Mouse (Mus musculus): ENCODE data around the gene Ptprg. TPM values are rescaled to one million over a fixed set of nuclear protein-coding genes. Genes with fewer than 3 reads are reported as not detected.

Ptprg gene
- polyA plus RNA-seq, 1 experiment from 2014 or later = 48.0 TPM

- DNase-seq (ENCODE audit: low spot score) = no peak
- no peak for ATAC-seq (replicated peaks; ENCODE audit: low FRiP score)
- Histone ChIP-seq H3K4me3 (ENCODE audit: low read depth, low read length) (no peak overlapping the region), H3K27me3 (ENCODE audit: control insufficient read depth, insufficient read depth, low read length) (no peaks in the 10 kb centered on the region), H3K4me2 (ENCODE audit: low read depth, low read length, severe bottlenecking) (no peak overlapping the region), H3K4me1 (replicated peaks; ENCODE audit: control insufficient read depth, insufficient read depth, low read length) (no peaks in the 10 kb centered on the region; the same call in 1 of the 2 replicates), H3K36me3 (ENCODE audit: control insufficient read depth, insufficient read depth, low read length) (no peaks in the 10 kb centered on the region), H3K9ac (ENCODE audit: low read length) (no peak overlapping the region), H3K27ac (ENCODE audit: low read depth, low read length) (no peak overlapping the region), H3K9me3 (ENCODE audit: control insufficient read depth, low read length) (no peaks in the 10 kb centered on the region)
- 91% methylated on average over 2 of the region's 2 CpGs for WGBS
Measured at GRCm38 (mm10) chr14:11934556-11934955, 381.2 kb downstream of the Ptprg start.

- H3K36me3 ChIP-seq (ENCODE audit: control insufficient read depth, insufficient read depth, low read length) = no peaks in the 10 kb centered on the region
- DNase-seq (ENCODE audit: low spot score) (no peak), ATAC-seq (replicated peaks; ENCODE audit: low FRiP score) (no peak)
- no peak overlapping the region for H3K27ac ChIP-seq (ENCODE audit: low read depth, low read length)
- H3K9ac ChIP-seq (ENCODE audit: low read length) = no peak overlapping the region
- WGBS = 29% methylated on average over 1 of the region's 1 CpGs
- H3K27me3 ChIP-seq (ENCODE audit: control insufficient read depth, insufficient read depth, low read length) = no peaks in the 10 kb centered on the region
- H3K4me3 ChIP-seq (ENCODE audit: low read depth, low read length) = no peak overlapping the region
- no peak overlapping the region for H3K4me2 ChIP-seq (ENCODE audit: low read depth, low read length, severe bottlenecking)
- H3K9me3 ChIP-seq (ENCODE audit: control insufficient read depth, low read length) = no peaks in the 10 kb centered on the region
- no peaks in the 10 kb centered on the region; the same call in 1 of the 2 replicates for H3K4me1 ChIP-seq (replicated peaks; ENCODE audit: control insufficient read depth, insufficient read depth, low read length)
Measured at GRCm38 (mm10) chr14:11935281-11935680, 381.9 kb downstream of the Ptprg start.

GRCm38 (mm10) chr14:11935698-11936097 lies 382.4 kb downstream of the Ptprg start:
- DNase-seq (ENCODE audit: low spot score) (no peak), ATAC-seq (replicated peaks; ENCODE audit: low FRiP score) (no peak)
- no peaks in the 10 kb centered on the region for H3K9me3 ChIP-seq (ENCODE audit: control insufficient read depth, low read length)
- H3K27ac ChIP-seq (ENCODE audit: low read depth, low read length) = no peak overlapping the region
- no peaks in the 10 kb centered on the region for H3K27me3 ChIP-seq (ENCODE audit: control insufficient read depth, insufficient read depth, low read length)
- H3K9ac ChIP-seq (ENCODE audit: low read length) = no peak overlapping the region
- H3K36me3 ChIP-seq (ENCODE audit: control insufficient read depth, insufficient read depth, low read length) = no peaks in the 10 kb centered on the region
- no peaks in the 10 kb centered on the region; the same call in 1 of the 2 replicates for H3K4me1 ChIP-seq (replicated peaks; ENCODE audit: control insufficient read depth, insufficient read depth, low read length)
- H3K4me3 ChIP-seq (ENCODE audit: low read depth, low read length) = no peak overlapping the region
- 77% methylated on average over 7 of the region's 7 CpGs for WGBS
- H3K4me2 ChIP-seq (ENCODE audit: low read depth, low read length, severe bottlenecking) = no peak overlapping the region

- H3K36me3 ChIP-seq (ENCODE audit: control insufficient read depth, insufficient read depth, low read length) = no peaks in the 10 kb centered on the region
- ATAC-seq (replicated peaks; ENCODE audit: low FRiP score) (no peak), DNase-seq (ENCODE audit: low spot score) (no peak)
- H3K4me1 ChIP-seq (replicated peaks; ENCODE audit: control insufficient read depth, insufficient read depth, low read length) = no peaks in the 10 kb centered on the region
- WGBS = 94% methylated on average over 4 of the region's 4 CpGs
- H3K27me3 ChIP-seq (ENCODE audit: control insufficient read depth, insufficient read depth, low read length) = no peaks in the 10 kb centered on the region
- H3K27ac ChIP-seq (ENCODE audit: low read depth, low read length) = no peak overlapping the region
- H3K9ac ChIP-seq (ENCODE audit: low read length) = no peak overlapping the region
- no peaks in the 10 kb centered on the region for H3K9me3 ChIP-seq (ENCODE audit: control insufficient read depth, low read length)
- H3K4me3 ChIP-seq (ENCODE audit: low read depth, low read length) = no peak overlapping the region
- H3K4me2 ChIP-seq (ENCODE audit: low read depth, low read length, severe bottlenecking) = no peak overlapping the region
Measured at GRCm38 (mm10) chr14:11938912-11939311, 385.6 kb downstream of the Ptprg start.

GRCm38 (mm10) chr14:11941989-11942514 lies 388.7 kb downstream of the Ptprg start:
- no peak overlapping the region for H3K9ac ChIP-seq (ENCODE audit: low read length)
- WGBS = 81% methylated on average over 5 of the region's 5 CpGs
- DNase-seq (ENCODE audit: low spot score) (no peak), ATAC-seq (replicated peaks; ENCODE audit: low FRiP score) (no peak)
- H3K9me3 ChIP-seq (ENCODE audit: control insufficient read depth, low read length) = no peaks in the 10 kb centered on the region
- no peak overlapping the region for H3K27ac ChIP-seq (ENCODE audit: low read depth, low read length)
- H3K4me2 ChIP-seq (ENCODE audit: low read depth, low read length, severe bottlenecking) = no peak overlapping the region
- H3K4me1 ChIP-seq (replicated peaks; ENCODE audit: control insufficient read depth, insufficient read depth, low read length) = no peaks in the 10 kb centered on the region
- no peaks in the 10 kb centered on the region for H3K36me3 ChIP-seq (ENCODE audit: control insufficient read depth, insufficient read depth, low read length)
- H3K4me3 ChIP-seq (ENCODE audit: low read depth, low read length) = no peak overlapping the region
- no peaks in the 10 kb centered on the region for H3K27me3 ChIP-seq (ENCODE audit: control insufficient read depth, insufficient read depth, low read length)

GRCm38 (mm10) chr14:11950379-11950778 lies 397.0 kb downstream of the Ptprg start:
- Histone ChIP-seq H3K36me3 (ENCODE audit: control insufficient read depth, insufficient read depth, low read length) (no peaks in the 10 kb centered on the region), H3K4me1 (replicated peaks; ENCODE audit: control insufficient read depth, insufficient read depth, low read length) (no peaks in the 10 kb centered on the region), H3K4me2 (ENCODE audit: low read depth, low read length, severe bottlenecking) (no peak overlapping the region), H3K4me3 (ENCODE audit: low read depth, low read length) (no peak overlapping the region), H3K9me3 (ENCODE audit: control insufficient read depth, low read length) (no peaks in the 10 kb centered on the region), H3K9ac (ENCODE audit: low read length) (no peak overlapping the region), H3K27me3 (ENCODE audit: control insufficient read depth, insufficient read depth, low read length) (no peaks in the 10 kb centered on the region), H3K27ac (ENCODE audit: low read depth, low read length) (no peak overlapping the region)
- ATAC-seq (replicated peaks; ENCODE audit: low FRiP score) = no peak
- 90% methylated on average over 6 of the region's 6 CpGs for WGBS
- DNase-seq (ENCODE audit: low spot score) = no peak

- Histone ChIP-seq H3K36me3 (ENCODE audit: control insufficient read depth, insufficient read depth, low read length) (no peaks in the 10 kb centered on the region), H3K9me3 (ENCODE audit: control insufficient read depth, low read length) (no peaks in the 10 kb centered on the region), H3K27ac (ENCODE audit: low read depth, low read length) (no peak overlapping the region), H3K27me3 (ENCODE audit: control insufficient read depth, insufficient read depth, low read length) (peaks cover 9% of the 10 kb centered on the region; the same call in 1 of the 2 replicates), H3K4me2 (ENCODE audit: low read depth, low read length, severe bottlenecking) (no peak overlapping the region), H3K4me3 (ENCODE audit: low read depth, low read length) (no peak overlapping the region), H3K4me1 (replicated peaks; ENCODE audit: control insufficient read depth, insufficient read depth, low read length) (no peaks in the 10 kb centered on the region), H3K9ac (ENCODE audit: low read length) (no peak overlapping the region)
- no peak for ATAC-seq (replicated peaks; ENCODE audit: low FRiP score)
- DNase-seq (ENCODE audit: low spot score) = no peak
- WGBS = 85% methylated on average over 6 of the region's 6 CpGs
Measured at GRCm38 (mm10) chr14:11955020-11955882, 401.9 kb downstream of the Ptprg start.

GRCm38 (mm10) chr14:11960269-11961121 lies 407.2 kb downstream of the Ptprg start:
- no peak overlapping the region for H3K9ac ChIP-seq (ENCODE audit: low read length)
- no peaks in the 10 kb centered on the region for H3K4me1 ChIP-seq (replicated peaks; ENCODE audit: control insufficient read depth, insufficient read depth, low read length)
- 49% methylated on average over 15 of the region's 15 CpGs for WGBS
- no peak overlapping the region for H3K27ac ChIP-seq (ENCODE audit: low read depth, low read length)
- H3K4me3 ChIP-seq (ENCODE audit: low read depth, low read length) = no peak overlapping the region
- H3K27me3 ChIP-seq (ENCODE audit: control insufficient read depth, insufficient read depth, low read length) = peaks cover 11% of the 10 kb centered on the region; the same call in 1 of the 2 replicates
- DNase-seq (ENCODE audit: low spot score) = peak; percentile 53
- no peaks in the 10 kb centered on the region for H3K36me3 ChIP-seq (ENCODE audit: control insufficient read depth, insufficient read depth, low read length)
- no peak overlapping the region for H3K4me2 ChIP-seq (ENCODE audit: low read depth, low read length, severe bottlenecking)
- ATAC-seq (replicated peaks; ENCODE audit: low FRiP score) = peak; percentile 93
- no peaks in the 10 kb centered on the region for H3K9me3 ChIP-seq (ENCODE audit: control insufficient read depth, low read length)
